Mouse (Mus musculus): ENCODE data around the gene Abraxas2.

- no peak for TF ChIP-seq POLR2A (IDR thresholded peaks at IDR 0.05; ENCODE audit: borderline replicate concordance, extremely low read depth, low read depth, low read length)
- TF ChIP-seq CTCF (IDR thresholded peaks at IDR 0.05; ENCODE audit: insufficient read depth, low read length) = no peak
Measured at GRCm38 (mm10) chr7:132884031-132884430, 25.0 kb downstream of the Abraxas2 start.
